Mouse (Mus musculus): ENCODE results near the gene Atp2a2.

DNA sequence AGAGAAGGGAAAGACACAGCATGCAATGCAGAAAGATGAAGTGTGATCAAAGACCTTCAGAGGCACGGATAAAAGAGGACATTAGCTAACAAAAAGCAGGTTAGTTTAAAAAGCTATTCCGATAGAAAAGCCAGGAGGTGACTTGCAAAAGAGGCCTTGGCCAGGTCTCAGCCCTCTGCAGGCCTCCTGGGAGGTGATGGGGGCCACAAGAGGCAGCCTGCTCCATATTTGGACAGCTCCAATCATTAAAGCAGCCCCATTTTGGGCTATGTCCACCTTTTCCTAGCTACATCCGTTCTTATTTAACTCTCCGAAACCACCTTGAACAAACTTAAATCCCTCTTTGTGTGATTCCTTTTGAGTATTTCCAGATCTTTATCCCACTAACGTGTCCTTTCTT is 3.5 kb upstream of the Atp2a2 start:
- TF ChIP-seq GATA1 (IDR thresholded peaks at IDR 0.05; ENCODE audit: borderline replicate concordance, low read length) (no peak), FLI1 (IDR thresholded peaks at IDR 0.05; ENCODE audit: low read length) (no peak)

Data from megakaryocyte, embryonic 14.5 days (primary cell).